Mouse (Mus musculus): ENCODE data around the gene Iqcd. TPM values are rescaled to one million over a fixed set of nuclear protein-coding genes. Genes with fewer than 3 reads are reported as not detected.
A peak's percentile ranks its signal among the peaks of the same experiment; 100 is the strongest.

The Iqcd gene
- polyA plus RNA-seq, 1 experiment from 2014 or later: 0.60 TPM

DNA sequence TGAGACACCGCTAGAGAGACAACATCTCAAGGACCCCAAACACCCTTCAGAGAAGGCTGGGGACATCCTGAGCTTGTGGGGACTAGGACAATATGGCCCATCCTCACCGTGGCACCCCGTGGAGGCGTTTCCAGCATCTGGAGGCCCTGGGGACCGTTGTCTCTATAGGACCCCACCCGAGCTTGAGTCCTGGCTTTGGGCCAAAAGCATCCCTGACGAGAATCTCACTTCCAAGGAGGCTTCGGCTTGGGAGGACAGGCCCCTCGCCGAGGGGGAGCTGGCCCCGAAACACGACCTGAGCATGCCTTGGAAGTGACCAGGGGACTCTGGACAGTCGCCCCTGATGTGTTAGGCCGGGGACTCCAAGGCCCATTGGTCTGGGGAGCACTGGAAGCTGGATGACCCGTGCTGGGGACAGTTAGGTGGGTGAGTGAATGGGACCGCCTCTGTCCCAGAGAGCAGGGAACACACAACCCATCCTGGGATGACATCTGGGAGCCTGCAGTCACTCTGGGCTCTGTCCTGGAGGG is 20.5 kb downstream of the Iqcd start:
- no peak overlapping the region for H3K27ac ChIP-seq (replicated peaks)
- H3K9me3 ChIP-seq: no peaks in the 10 kb centered on the region
- H3K4me2 ChIP-seq (replicated peaks): no peak overlapping the region
- no peak overlapping the region for H3K9ac ChIP-seq (replicated peaks)
- H3K36me3 ChIP-seq: peaks cover 17% of the 10 kb centered on the region; the same call in 1 of the 2 replicates
- H3K4me1 ChIP-seq: peaks cover 23% of the 10 kb centered on the region
- WGBS: 88% methylated on average over 16 of the region's 16 CpGs
- no peak overlapping the region for H3K4me3 ChIP-seq
- ATAC-seq (ENCODE audit: low FRiP score, low read depth): no peak
- H3K27me3 ChIP-seq: no peaks in the 10 kb centered on the region

DNA sequence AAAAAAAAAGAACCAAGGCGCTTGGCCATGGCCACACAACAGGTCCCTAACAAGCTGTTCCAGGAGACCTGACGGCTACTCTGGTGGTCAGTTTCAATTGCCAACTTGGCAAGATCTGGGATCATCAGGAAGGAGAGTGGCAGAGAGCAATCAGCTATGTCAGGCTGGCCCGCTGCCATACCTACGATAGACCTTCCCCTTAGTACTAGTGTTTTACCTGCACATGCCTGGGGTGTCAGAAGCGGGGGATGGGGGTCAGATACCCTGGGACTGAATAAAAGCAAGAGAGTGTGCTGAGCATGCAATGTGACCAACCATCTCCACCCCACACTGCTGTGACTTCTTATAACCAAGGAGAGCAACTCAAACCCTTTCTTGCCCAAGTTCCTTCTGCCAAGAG is 22.1 kb downstream of the Iqcd start:
- Histone ChIP-seq H3K27ac (replicated peaks) (no peak overlapping the region), H3K27me3 (no peaks in the 10 kb centered on the region), H3K4me3 (peak overlapping the region; percentile 70; the same call in 1 of the 2 replicates), H3K9me3 (no peaks in the 10 kb centered on the region), H3K4me2 (replicated peaks) (peak overlapping the region; percentile 89), H3K36me3 (peaks cover 25% of the 10 kb centered on the region), H3K4me1 (peaks cover 17% of the 10 kb centered on the region), H3K9ac (replicated peaks) (peak overlapping the region; percentile 41)
- no peak for ATAC-seq (ENCODE audit: low FRiP score, low read depth)
- 98% methylated on average over 5 of the region's 5 CpGs for WGBS

DNA sequence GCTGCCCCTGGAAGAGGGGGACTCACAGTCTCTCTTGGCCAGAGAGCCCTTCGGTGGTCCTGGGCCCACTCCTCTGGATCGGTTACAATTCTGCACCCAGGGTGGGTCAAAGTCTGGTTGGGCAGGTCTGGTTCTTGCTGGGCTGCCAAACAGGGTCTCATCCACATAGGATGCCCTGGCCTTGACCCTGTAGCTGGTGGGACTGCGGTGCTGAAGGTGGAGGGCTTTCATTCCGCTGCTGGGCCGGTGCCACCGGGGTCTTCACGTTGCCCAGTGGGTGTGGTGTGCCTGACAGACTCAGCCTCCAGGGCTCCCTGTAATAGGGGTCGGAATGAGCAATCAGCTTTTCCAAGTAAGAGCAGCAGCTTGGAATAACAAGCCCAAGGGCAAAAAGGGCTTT is 22.6 kb downstream of the Iqcd start:
- Histone ChIP-seq H3K9me3 (no peaks in the 10 kb centered on the region), H3K27me3 (no peaks in the 10 kb centered on the region), H3K9ac (replicated peaks) (peak overlapping the region; percentile 41), H3K4me1 (peaks cover 17% of the 10 kb centered on the region), H3K4me3 (peak overlapping the region; percentile 70), H3K36me3 (peaks cover 30% of the 10 kb centered on the region), H3K27ac (replicated peaks) (no peak overlapping the region), H3K4me2 (replicated peaks) (peak overlapping the region; percentile 89)
- 67% methylated on average over 8 of the region's 8 CpGs for WGBS
- no peak for ATAC-seq (ENCODE audit: low FRiP score, low read depth)

DNA sequence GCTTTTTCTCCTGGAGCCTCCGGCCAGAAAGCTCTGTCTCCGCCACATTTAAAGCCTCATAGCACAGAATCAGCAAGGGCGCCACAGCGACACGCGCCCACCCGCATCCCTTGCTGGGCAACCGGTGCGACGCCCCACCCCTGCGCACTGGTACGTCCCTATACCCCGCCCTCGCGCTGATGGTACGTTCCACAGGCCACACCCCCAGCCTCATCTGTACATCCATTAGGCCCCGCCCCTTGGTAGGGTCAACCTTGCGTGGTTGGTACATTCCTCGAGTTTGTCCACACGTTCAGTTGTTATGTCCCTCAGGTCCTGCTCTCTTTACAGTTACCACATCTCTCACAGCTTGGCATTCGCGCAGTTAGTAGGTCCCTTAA is 23.6 kb downstream of the Iqcd start, which contains the start of the genes Rita1 and Ddx54:
Rita1 (minus strand) TSS at position 148 of the 380 bp plus-strand sequence.
Ddx54 (plus strand) TSS at position 298 of the 380 bp plus-strand sequence.
- Histone ChIP-seq H3K36me3 (peaks cover 40% of the 10 kb centered on the region), H3K4me3 (peak within 1 kb of the TSS; percentile 70), H3K9ac (replicated peaks) (peak within 1 kb of the TSS; percentile 67), H3K27me3 (no peaks in the 10 kb centered on the region), H3K27ac (replicated peaks) (peak within 1 kb of the TSS; percentile 80), H3K9me3 (no peaks in the 10 kb centered on the region), H3K4me1 (peaks cover 17% of the 10 kb centered on the region), H3K4me2 (replicated peaks) (peak within 1 kb of the TSS; percentile 89)
- peak; percentile 79 for ATAC-seq (ENCODE audit: low FRiP score, low read depth)
- under 1% methylated on average over 22 of the region's 22 CpGs for WGBS

DNA sequence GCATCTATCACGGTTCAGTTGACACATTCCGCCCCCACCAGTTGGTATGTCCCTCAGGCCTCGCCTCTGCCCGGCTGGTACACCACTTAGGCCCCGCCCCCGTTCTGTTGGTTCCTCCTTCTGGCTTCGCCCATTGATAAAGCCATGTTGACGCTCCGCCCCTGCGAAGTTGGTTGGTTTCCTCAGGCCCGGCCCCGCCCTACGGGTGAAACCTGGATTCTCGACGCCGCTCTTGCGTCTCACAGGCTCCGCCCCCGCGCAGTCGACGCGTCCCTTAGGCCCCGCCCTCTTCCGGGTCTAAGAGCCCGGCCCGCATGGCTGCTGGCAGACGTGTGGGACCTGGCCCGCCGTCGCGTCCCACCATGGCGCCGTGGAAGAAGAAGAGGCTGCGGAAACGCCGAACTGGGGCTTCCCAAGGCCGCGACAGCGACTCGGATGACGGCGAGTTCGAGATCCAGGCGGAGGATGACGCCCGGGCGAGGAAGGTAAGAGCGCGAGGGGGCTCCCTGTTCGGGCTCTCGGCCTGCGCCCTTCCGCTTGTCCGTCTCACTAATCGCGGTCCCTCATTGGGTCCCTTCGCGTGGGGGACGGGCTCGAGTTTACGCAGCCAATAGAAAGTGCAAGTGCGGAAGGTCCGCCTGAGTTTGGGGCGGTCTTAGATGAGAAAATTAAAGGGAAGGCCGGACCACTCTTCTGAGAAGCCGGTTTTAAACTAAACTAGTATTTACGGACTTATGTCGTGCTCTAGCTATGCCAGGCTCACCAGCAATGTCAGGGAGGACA is 24.2 kb downstream of the Iqcd start:
- Histone ChIP-seq H3K27me3 (no peaks in the 10 kb centered on the region), H3K4me3 (peak overlapping the region; percentile 70), H3K27ac (replicated peaks) (peak overlapping the region; percentile 80), H3K4me2 (replicated peaks) (peak overlapping the region; percentile 89), H3K9ac (replicated peaks) (peak overlapping the region; percentile 67), H3K9me3 (no peaks in the 10 kb centered on the region), H3K36me3 (peaks cover 46% of the 10 kb centered on the region), H3K4me1 (peaks cover 17% of the 10 kb centered on the region)
- WGBS: under 1% methylated on average over 69 of the region's 69 CpGs
- peak; percentile 91 for ATAC-seq (ENCODE audit: low FRiP score, low read depth)

DNA sequence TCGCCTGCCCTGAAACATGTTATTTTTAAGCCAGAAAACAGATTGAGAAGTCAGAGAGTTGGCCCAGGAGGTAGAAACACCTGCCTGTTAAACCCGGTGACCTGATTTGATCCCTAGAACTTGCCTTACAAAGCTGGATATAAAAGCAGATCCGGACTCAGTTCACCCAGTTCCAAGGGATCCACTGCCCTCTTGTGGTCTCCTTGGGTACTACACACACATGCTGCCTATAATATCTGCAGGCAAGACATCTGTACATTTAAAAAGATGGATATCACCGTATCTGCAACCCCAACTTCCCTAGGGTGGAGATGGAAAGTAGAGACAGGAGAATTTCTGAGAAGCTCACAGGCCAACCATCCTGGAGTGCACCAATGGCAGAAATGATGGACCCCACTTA is 27.1 kb downstream of the Iqcd start:
- Histone ChIP-seq H3K4me1 (peaks cover 16% of the 10 kb centered on the region), H3K27me3 (no peaks in the 10 kb centered on the region), H3K27ac (replicated peaks) (no peak overlapping the region), H3K36me3 (peaks cover 58% of the 10 kb centered on the region), H3K9ac (replicated peaks) (no peak overlapping the region), H3K4me3 (no peak overlapping the region), H3K9me3 (no peaks in the 10 kb centered on the region), H3K4me2 (replicated peaks) (no peak overlapping the region)
- no peak for ATAC-seq (ENCODE audit: low FRiP score, low read depth)
- WGBS: 97% methylated on average over 4 of the region's 4 CpGs

DNA sequence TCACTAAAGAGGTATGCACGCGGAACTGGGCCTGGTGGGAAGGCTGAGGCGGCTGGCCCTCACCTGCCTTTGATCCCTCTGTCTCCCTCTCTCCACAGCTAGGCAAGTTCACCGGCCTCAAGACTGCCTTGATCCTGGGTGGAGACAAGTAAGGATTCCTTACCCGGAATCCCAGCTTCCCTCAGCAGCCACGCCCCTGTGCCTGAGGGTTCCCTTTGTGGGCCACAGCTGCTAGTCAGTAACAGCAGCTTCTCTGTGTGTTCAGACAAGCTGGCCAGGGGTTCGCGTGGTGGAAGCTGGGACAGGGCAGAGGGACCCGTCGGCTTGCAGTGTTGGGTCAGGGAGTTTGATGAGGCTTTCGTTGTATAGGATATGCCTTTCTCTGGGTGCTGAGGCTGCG is 30.0 kb downstream of the Iqcd start:
- peaks cover 6% of the 10 kb centered on the region for H3K4me1 ChIP-seq
- peaks cover 87% of the 10 kb centered on the region for H3K36me3 ChIP-seq
- 90% methylated on average over 12 of the region's 12 CpGs for WGBS
- no peak overlapping the region for H3K4me2 ChIP-seq (replicated peaks)
- no peaks in the 10 kb centered on the region for H3K27me3 ChIP-seq
- H3K4me3 ChIP-seq: no peak overlapping the region
- H3K9ac ChIP-seq (replicated peaks): no peak overlapping the region
- H3K27ac ChIP-seq (replicated peaks): no peak overlapping the region
- no peak for ATAC-seq (ENCODE audit: low FRiP score, low read depth)
- H3K9me3 ChIP-seq: no peaks in the 10 kb centered on the region

DNA sequence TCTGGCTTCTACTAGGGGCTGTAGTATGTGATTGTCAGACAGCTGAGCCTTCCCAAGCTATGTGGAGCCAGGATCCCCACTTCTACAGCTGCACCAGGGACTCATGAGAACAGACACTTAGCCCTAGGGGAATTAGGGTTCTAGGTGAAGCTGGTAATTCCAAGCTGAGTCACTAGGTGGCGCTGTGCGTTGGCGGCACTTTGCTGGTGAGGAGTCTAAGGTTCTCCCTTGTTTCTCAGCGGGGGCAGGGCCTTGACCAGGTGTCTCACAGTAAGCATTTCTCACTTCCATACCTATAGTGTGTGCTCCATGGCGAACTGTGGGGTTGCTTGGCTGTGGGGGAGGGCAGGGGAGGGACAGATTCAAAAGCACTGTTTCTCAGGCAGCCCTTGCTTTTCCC is 30.4 kb downstream of the Iqcd start:
- no peak overlapping the region for H3K27ac ChIP-seq (replicated peaks)

DNA sequence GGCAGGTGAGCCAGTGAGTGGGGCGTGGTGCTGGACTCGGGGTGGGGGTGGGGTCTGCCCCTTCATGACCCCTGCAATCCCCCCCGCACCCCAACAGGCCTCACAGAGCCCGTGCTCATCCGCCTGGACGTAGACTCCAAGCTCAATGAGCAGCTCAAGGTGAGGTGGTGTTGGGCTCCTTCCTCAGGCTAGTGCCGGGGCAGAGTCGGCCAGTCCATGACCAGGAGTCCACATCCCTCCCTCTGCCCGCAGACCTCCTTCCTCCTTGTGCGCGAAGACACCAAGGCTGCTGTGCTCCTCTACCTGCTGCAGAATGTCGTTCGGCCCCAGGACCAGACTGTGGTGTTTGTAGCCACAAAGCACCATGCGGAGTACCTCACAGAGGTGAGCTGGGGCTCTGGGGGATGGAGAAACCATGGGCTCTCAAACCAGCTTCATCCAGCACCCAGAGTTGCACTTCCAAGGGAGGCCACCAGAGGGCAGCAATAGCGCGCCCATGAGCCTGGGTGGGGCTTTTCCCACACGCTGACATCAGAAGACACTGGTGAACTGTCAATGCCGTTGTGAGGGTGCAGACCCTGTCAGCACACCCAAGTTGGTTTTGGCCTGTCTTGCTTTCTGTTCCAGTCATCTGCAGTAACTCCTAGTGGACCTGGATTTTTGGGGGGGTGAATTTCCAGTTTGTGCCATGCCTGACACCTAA is 31.7 kb downstream of the Iqcd start:
- 0 out of 2 replicates have a peak, but pooled peaks have one; percentile 21 for ATAC-seq (ENCODE audit: low FRiP score, low read depth)

More for the DNA sequence above, 30.4 kb downstream of the Iqcd start:
- Histone ChIP-seq H3K4me3 (no peak overlapping the region), H3K4me1 (peaks cover 2% of the 10 kb centered on the region; the same call in 1 of the 2 replicates), H3K27me3 (no peaks in the 10 kb centered on the region), H3K4me2 (replicated peaks) (no peak overlapping the region), H3K9me3 (no peaks in the 10 kb centered on the region), H3K9ac (replicated peaks) (no peak overlapping the region), H3K36me3 (peaks cover 91% of the 10 kb centered on the region)
- WGBS: 21% methylated on average over 5 of the region's 5 CpGs
- no peak for ATAC-seq (ENCODE audit: low FRiP score, low read depth)

DNA sequence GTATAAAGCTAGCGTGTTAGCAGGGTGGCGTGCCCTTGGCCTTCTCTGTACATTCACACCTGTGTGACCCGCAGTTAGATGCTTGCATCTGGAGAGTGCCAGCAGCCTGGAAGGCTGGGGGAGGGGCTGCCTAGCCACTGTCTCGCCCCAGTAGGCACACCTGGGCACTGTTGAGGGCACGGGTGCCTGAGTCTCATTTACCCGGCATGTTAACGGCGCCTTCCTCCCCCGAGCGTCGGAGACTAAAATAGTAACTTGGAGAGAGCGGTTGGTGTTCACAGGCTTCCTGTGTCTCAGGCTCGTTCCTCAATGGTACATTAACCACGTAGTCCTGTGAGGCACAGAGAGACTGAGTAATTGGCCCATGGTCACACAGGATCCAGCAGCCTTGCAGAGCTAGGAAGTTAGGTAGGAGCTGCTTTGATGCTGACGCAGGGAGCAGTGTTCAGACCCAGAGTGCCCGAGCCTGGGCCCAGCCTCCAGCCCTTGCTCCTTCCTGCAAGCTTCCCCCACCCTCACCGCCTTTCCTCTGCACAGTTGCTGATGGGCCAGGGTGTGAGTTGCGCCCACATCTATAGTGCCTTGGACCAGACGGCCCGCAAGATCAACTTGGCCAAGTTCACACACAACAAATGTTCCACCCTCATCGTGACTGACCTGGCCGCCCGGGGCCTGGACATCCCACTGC is 32.4 kb downstream of the Iqcd start:
- 0 out of 2 replicates have a peak, but pooled peaks have one; percentile 19 for ATAC-seq (ENCODE audit: low FRiP score, low read depth)
- H3K4me1 ChIP-seq: peaks cover 2% of the 10 kb centered on the region; the same call in 1 of the 2 replicates
- H3K9me3 ChIP-seq: no peaks in the 10 kb centered on the region
- 93% methylated on average over 23 of the region's 23 CpGs for WGBS
- H3K9ac ChIP-seq (replicated peaks): no peak overlapping the region
- H3K27me3 ChIP-seq: no peaks in the 10 kb centered on the region
- H3K4me2 ChIP-seq (replicated peaks): no peak overlapping the region
- H3K36me3 ChIP-seq: peaks cover 100% of the 10 kb centered on the region
- no peak overlapping the region for H3K27ac ChIP-seq (replicated peaks)
- no peak overlapping the region for H3K4me3 ChIP-seq

More for the DNA sequence above, 31.7 kb downstream of the Iqcd start:
- no peaks in the 10 kb centered on the region for H3K27me3 ChIP-seq
- no peak overlapping the region for H3K4me2 ChIP-seq (replicated peaks)
- H3K9me3 ChIP-seq: no peaks in the 10 kb centered on the region
- no peak overlapping the region for H3K27ac ChIP-seq (replicated peaks)
- H3K4me1 ChIP-seq: peaks cover 2% of the 10 kb centered on the region; the same call in 1 of the 2 replicates
- H3K4me3 ChIP-seq: no peak overlapping the region
- H3K9ac ChIP-seq (replicated peaks): no peak overlapping the region
- WGBS: 70% methylated on average over 18 of the region's 18 CpGs
- H3K36me3 ChIP-seq: peaks cover 100% of the 10 kb centered on the region

DNA sequence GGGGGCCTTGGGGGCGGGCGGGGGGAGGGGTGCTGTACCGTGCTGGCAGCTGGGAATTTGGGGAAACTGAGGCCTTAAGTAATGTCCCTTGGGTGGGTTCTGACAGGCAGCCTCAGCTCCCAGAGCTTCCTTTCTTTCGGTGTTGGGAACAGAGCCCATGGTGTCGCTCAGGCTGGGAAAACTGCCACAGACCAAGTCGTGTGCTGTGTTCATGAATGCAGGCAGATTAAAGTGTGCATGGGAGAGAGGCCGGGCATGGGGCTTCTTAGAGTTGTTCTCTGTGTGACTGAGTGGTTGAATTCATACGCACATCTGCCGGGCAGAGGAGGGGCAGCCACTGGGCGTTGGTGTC is 33.0 kb downstream of the Iqcd start:
- H3K9me3 ChIP-seq: no peaks in the 10 kb centered on the region
- H3K27me3 ChIP-seq: no peaks in the 10 kb centered on the region
- H3K4me1 ChIP-seq: peaks cover 2% of the 10 kb centered on the region; the same call in 1 of the 2 replicates
- H3K4me3 ChIP-seq: no peak overlapping the region
- no peak for ATAC-seq (ENCODE audit: low FRiP score, low read depth)
- no peak overlapping the region for H3K27ac ChIP-seq (replicated peaks)
- 89% methylated on average over 10 of the region's 10 CpGs for WGBS
- H3K4me2 ChIP-seq (replicated peaks): no peak overlapping the region
- peaks cover 99% of the 10 kb centered on the region for H3K36me3 ChIP-seq
- no peak overlapping the region for H3K9ac ChIP-seq (replicated peaks)
